Mouse (Mus musculus) olfactory bulb, adult 2 months (tissue): ENCODE results near the gene Rpl6.

Source experiments
- CTCF ChIP-seq: fragments of 200-500 bp; IDR thresholded peaks from 2 replicates; pipeline ENCODE4 v1.5.1; 2012; ENCODE audit warnings: low read depth, mild to moderate bottlenecking, low read length, moderate library complexity; ENCODE audit not compliant: insufficient read depth
- POLR2A ChIP-seq: fragments of 200-500 bp; IDR thresholded peaks from 2 replicates; pipeline ENCODE4 v1.6.1; 2012; ENCODE audit warnings: mild to moderate bottlenecking, low read depth, low read length, moderate library complexity; ENCODE audit not compliant: insufficient read depth

DNA sequence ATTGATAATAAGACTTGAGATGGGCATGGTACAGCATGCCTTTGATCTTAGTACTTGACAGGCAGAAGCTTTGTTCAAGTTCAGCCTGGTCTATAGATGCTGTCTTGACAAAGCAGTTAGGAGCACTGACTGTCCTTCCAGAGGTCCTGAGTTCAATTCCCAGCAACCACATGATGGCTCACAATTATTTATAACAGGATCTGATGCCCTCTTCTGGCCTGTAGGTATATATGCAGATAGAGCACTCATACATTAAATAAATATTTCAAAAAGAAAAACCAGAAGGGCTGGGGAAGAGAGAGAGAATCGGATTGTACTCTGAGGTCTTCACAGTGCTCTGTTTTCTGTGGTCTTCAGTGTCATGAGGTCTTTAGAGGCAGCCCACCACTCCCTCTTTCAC, 1.8 kb upstream of the Rpl6 start:
- no peak for TF ChIP-seq POLR2A
- no peak for TF ChIP-seq CTCF
